Mouse (Mus musculus) layer of hippocampus, adult 2 months (tissue): ENCODE results near the gene Wfdc18. TPM values are rescaled to one million over a fixed set of nuclear protein-coding genes. Genes with fewer than 3 reads are reported as not detected.

Experiments
- DNase-seq, 2 experiments: peaks; one replicate each; pipeline ENCODE4 v3.0.0; 2022; ENCODE audit warnings: low spot score in 2 of 2
- H3K27ac ChIP-seq: fragments of 200-600 bp; 2 replicates; pipeline ENCODE4 v1.8.1; 2022
- H3K4me3 ChIP-seq: fragments of 200-600 bp; 2 replicates; pipeline ENCODE4 v1.8.1; 2022; ENCODE audit warnings: mild to moderate bottlenecking
- CTCF ChIP-seq: fragments of 200-600 bp; conservative IDR thresholded peaks from 2 replicates; pipeline ENCODE4 v1.8.1; 2022; ENCODE audit warnings: antibody characterized with exemption, mild to moderate bottlenecking, moderate library complexity
- long read RNA-seq, 2 experiments: library from polyadenylated mRNA; stranded (forward); transcript quantifications; one replicate each; pipeline ENCODE4 v2.0.0; 2021; ENCODE audit warnings: borderline mapping rate in 2 of 2
- total RNA-seq, 2 experiments: library from RNA; stranded (reverse); gene quantifications; 2 replicates each; pipeline ENCODE4 v1.2.3; 2021

Wfdc18 gene
- total RNA-seq, result 1 to 10 TPM in 1 of 2 experiments, not detected in 1; 1.1 TPM
- long read RNA-seq, experiment 1, result 0 reads
- long read RNA-seq, experiment 2, result 0 reads

- no peak for DNase-seq
- Histone ChIP-seq H3K4me3 (no peak within 1 kb of the TSS), H3K27ac (no peak within 1 kb of the TSS)
- no peak for TF ChIP-seq CTCF
Measured at GRCm38 (mm10) chr11:83708715-83709114, at the start of gene Wfdc18. Gene Wfdc18 (plus strand): TSS chr11:83709015.

GRCm38 (mm10) chr11:83662204-83662603 lies 46.6 kb upstream of the Wfdc18 start, which contains the start of gene Ccl4:
Gene Ccl4 (plus strand): TSS chr11:83662584.
- no peak for TF ChIP-seq CTCF
- Histone ChIP-seq H3K27ac (no peak within 1 kb of the TSS), H3K4me3 (no peak within 1 kb of the TSS)
- DNase-seq, result no peak

- Histone ChIP-seq H3K4me3 (no peak overlapping the region), H3K27ac (no peak overlapping the region)
- TF ChIP-seq CTCF, result no peak
- DNase-seq, result no peak
Measured at GRCm38 (mm10) chr11:83663532-83663931, 45.3 kb upstream of the Wfdc18 start.

GRCm38 (mm10) chr11:83671743-83672142 lies 37.1 kb upstream of the Wfdc18 start:
- H3K27ac ChIP-seq, result no peak overlapping the region
- no peak for DNase-seq
- no peak for TF ChIP-seq CTCF

GRCm38 (mm10) chr11:83675665-83676064 lies 33.1 kb upstream of the Wfdc18 start:
- TF ChIP-seq CTCF, result no peak
- no peak for DNase-seq
- Histone ChIP-seq H3K27ac (no peak overlapping the region), H3K4me3 (no peak overlapping the region)

More at GRCm38 (mm10) chr11:83671743-83672142, 37.1 kb upstream of the Wfdc18 start:
- no peak overlapping the region for H3K4me3 ChIP-seq

GRCm38 (mm10) chr11:83689918-83690317 lies 18.9 kb upstream of the Wfdc18 start:
- DNase-seq, result no peak
- H3K27ac ChIP-seq, result no peak overlapping the region
- TF ChIP-seq CTCF, result no peak
- H3K4me3 ChIP-seq, result no peak overlapping the region

- no peak for TF ChIP-seq CTCF
- Histone ChIP-seq H3K4me3 (no peak overlapping the region), H3K27ac (no peak overlapping the region)
- no peak for DNase-seq
Measured at GRCm38 (mm10) chr11:83692008-83692407, 16.8 kb upstream of the Wfdc18 start.

- H3K27ac ChIP-seq, result no peak within 1 kb of the TSS
- H3K4me3 ChIP-seq, result no peak within 1 kb of the TSS
- no peak for DNase-seq
- TF ChIP-seq CTCF, result no peak
Measured at GRCm38 (mm10) chr11:83703705-83704104, 5.1 kb upstream of the Wfdc18 start, which contains the start of gene Wfdc17. Gene Wfdc17 (plus strand): TSS chr11:83703991.

- Histone ChIP-seq H3K27ac (no peak overlapping the region), H3K4me3 (no peak overlapping the region)
- peak; percentile 13 to 53 for DNase-seq
- TF ChIP-seq CTCF, result no peak
Measured at GRCm38 (mm10) chr11:83709683-83710082, 868 bp downstream of the Wfdc18 start.

- H3K27ac ChIP-seq, result no peak overlapping the region
- DNase-seq, result no peak
- TF ChIP-seq CTCF, result no peak
Measured at GRCm38 (mm10) chr11:83712671-83713070, 3.9 kb downstream of the Wfdc18 start.

GRCm38 (mm10) chr11:83713925-83714324 lies 5.1 kb downstream of the Wfdc18 start:
- Histone ChIP-seq H3K27ac (no peak overlapping the region), H3K4me3 (no peak overlapping the region)
- no peak for DNase-seq
- no peak for TF ChIP-seq CTCF

More at GRCm38 (mm10) chr11:83712671-83713070, 3.9 kb downstream of the Wfdc18 start:
- H3K4me3 ChIP-seq, result no peak overlapping the region

- TF ChIP-seq CTCF, result no peak
- H3K4me3 ChIP-seq, result no peak overlapping the region
Measured at GRCm38 (mm10) chr11:83717042-83717665, 8.3 kb downstream of the Wfdc18 start.

GRCm38 (mm10) chr11:83720766-83721165 lies 12.0 kb downstream of the Wfdc18 start:
- DNase-seq, result no peak
- no peak overlapping the region for H3K4me3 ChIP-seq
- TF ChIP-seq CTCF, result no peak
- no peak overlapping the region for H3K27ac ChIP-seq

More at GRCm38 (mm10) chr11:83717042-83717665, 8.3 kb downstream of the Wfdc18 start:
- no peak for DNase-seq
- H3K27ac ChIP-seq, result no peak overlapping the region

- no peak overlapping the region for H3K27ac ChIP-seq
- DNase-seq, result no peak
- peak; percentile 76 for TF ChIP-seq CTCF
- H3K4me3 ChIP-seq, result no peak overlapping the region
Measured at GRCm38 (mm10) chr11:83728757-83729432, 20.1 kb downstream of the Wfdc18 start.
